Mouse (Mus musculus) intestine, postnatal 0 days (tissue): Measurements from ENCODE around the gene Ncam1. TPM values are rescaled to one million over a fixed set of nuclear protein-coding genes. Genes with fewer than 3 reads are reported as not detected.

Experiments
- ATAC-seq: fragments of 200-750 bp; cut with Nextera tagmentation; 2 replicates; pipeline ENCODE4 v1.8.0; 2017; ENCODE audit warnings: mild to moderate bottlenecking, moderate TSS enrichment, moderate library complexity
- H3K27ac ChIP-seq: fragments of 300-500 bp; sonication (generic); 2 replicates; pipeline ENCODE4 v1.5.1; 2014; ENCODE audit warnings: mild to moderate bottlenecking, low read depth, low read length, moderate library complexity
- H3K27me3 ChIP-seq: fragments of 300-500 bp; sonication (generic); replicated peaks from 2 replicates; pipeline ENCODE4 v1.6.1; 2014; ENCODE audit warnings: low read length, mixed read lengths; ENCODE audit not compliant: control insufficient read depth, insufficient read depth
- H3K36me3 ChIP-seq: fragments of 300-500 bp; sonication (generic); 2 replicates; pipeline ENCODE4 v1.6.1; 2014; ENCODE audit warnings: mild to moderate bottlenecking, moderate library complexity; ENCODE audit not compliant: control insufficient read depth, insufficient read depth
- H3K4me1 ChIP-seq: fragments of 300-500 bp; sonication (generic); replicated peaks from 2 replicates; pipeline ENCODE4 v1.6.1; 2014; ENCODE audit warnings: antibody characterized with exemption, low read length, mixed read lengths; ENCODE audit not compliant: control insufficient read depth, insufficient read depth
- H3K4me2 ChIP-seq: fragments of 300-500 bp; sonication (generic); replicated peaks from 2 replicates; pipeline ENCODE4 v1.6.1; 2014; ENCODE audit warnings: low read depth, mild to moderate bottlenecking, moderate library complexity
- H3K4me3 ChIP-seq: fragments of 300-500 bp; sonication (generic); 2 replicates; pipeline ENCODE4 v1.5.1; 2014; ENCODE audit warnings: low read depth, low read length
- H3K9ac ChIP-seq: fragments of 300-500 bp; sonication (generic); 2 replicates; pipeline ENCODE4 v1.6.1; 2014; ENCODE audit warnings: mild to moderate bottlenecking, low read depth, low read length
- H3K9me3 ChIP-seq: fragments of 300-500 bp; sonication (generic); 2 replicates; pipeline ENCODE4 v1.6.1; 2016; ENCODE audit warnings: mixed run types; ENCODE audit not compliant: control insufficient read depth
- CTCF ChIP-seq: sonication (generic); IDR thresholded peaks from 2 replicates; pipeline ENCODE4 v1.5.1; 2016; ENCODE audit warnings: low read depth, mild to moderate bottlenecking, control low read depth, antibody characterized with exemption, moderate library complexity
- WGBS: fragments of 180-500 bp; shearing (Covaris S2); extraction: QIAGEN DNeasy Blood & Tissue Kit; methylation state at CpG from one replicate; pipeline ENCODE4 v1.1.7; 2014; 5-methylcytosine and 5-hydroxymethylcytosine counted together
- polyA plus RNA-seq: library from polyadenylated mRNA; unstranded; fragments of >200 nt; fragmentation: Nextera tagmentation; extraction: Ambion mirVana; gene quantifications from 2 replicates; pipeline ENCODE4 v1.2.1, GENCODE M21; 2015

Ncam1 gene
- polyA plus RNA-seq, 1 experiment from 2014 or later, result 23.7 TPM

DNA sequence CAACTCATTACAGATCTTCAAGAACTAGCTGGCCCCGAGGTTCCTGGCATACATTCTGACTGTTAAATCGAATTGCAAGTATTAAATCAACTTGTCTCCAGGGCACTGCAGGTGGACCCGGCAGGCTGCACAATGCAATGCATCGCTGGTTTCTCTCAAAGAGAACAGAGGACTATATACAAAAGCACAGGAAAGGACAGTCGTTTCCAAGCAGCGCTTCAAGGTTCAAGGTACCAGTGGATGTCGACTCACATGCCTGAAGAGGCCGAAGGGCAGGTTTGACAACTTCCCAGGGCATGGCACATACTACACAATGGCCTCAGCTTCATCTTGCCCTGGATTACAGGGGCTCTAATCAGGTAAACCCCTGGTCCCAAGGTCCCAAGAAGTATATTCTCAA is 158.6 kb downstream of the Ncam1 start:
- 55% methylated on average over 8 of the region's 8 CpGs for WGBS
- H3K4me3 ChIP-seq, result no peak overlapping the region
- H3K36me3 ChIP-seq, result no peaks in the 10 kb centered on the region

DNA sequence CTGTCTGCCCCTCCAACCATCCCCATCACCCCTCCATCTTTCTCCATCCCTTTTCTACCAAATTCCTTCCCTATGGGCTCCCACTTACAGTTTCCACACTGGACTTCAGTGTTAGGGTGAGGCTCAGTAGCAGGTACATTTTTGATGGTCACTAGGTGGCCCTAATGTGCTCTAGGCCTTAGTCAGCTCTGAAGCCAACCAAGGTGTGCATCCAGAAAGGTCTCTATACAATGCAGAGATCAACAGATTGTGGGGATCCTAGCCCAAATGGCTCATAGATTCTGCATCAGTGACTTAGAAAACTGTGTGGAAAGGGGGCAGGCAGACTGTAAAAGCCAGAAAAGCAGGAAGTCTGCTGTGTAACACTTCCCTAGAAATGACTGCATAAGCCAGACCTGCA is 160.8 kb downstream of the Ncam1 start:
- Histone ChIP-seq H3K9ac (no peak overlapping the region), H3K27me3 (no peaks in the 10 kb centered on the region), H3K27ac (no peak overlapping the region), H3K4me1 (no peaks in the 10 kb centered on the region), H3K9me3 (no peaks in the 10 kb centered on the region), H3K36me3 (no peaks in the 10 kb centered on the region), H3K4me2 (no peak overlapping the region), H3K4me3 (no peak overlapping the region)
- no peak for TF ChIP-seq CTCF
- ATAC-seq, result no peak

More for the DNA sequence above, 158.6 kb downstream of the Ncam1 start:
- H3K27me3 ChIP-seq, result no peaks in the 10 kb centered on the region
- no peak for ATAC-seq
- H3K4me2 ChIP-seq, result no peak overlapping the region
- no peaks in the 10 kb centered on the region for H3K4me1 ChIP-seq
- no peak for TF ChIP-seq CTCF
- no peak overlapping the region for H3K27ac ChIP-seq
- no peaks in the 10 kb centered on the region for H3K9me3 ChIP-seq
- H3K9ac ChIP-seq, result no peak overlapping the region

DNA sequence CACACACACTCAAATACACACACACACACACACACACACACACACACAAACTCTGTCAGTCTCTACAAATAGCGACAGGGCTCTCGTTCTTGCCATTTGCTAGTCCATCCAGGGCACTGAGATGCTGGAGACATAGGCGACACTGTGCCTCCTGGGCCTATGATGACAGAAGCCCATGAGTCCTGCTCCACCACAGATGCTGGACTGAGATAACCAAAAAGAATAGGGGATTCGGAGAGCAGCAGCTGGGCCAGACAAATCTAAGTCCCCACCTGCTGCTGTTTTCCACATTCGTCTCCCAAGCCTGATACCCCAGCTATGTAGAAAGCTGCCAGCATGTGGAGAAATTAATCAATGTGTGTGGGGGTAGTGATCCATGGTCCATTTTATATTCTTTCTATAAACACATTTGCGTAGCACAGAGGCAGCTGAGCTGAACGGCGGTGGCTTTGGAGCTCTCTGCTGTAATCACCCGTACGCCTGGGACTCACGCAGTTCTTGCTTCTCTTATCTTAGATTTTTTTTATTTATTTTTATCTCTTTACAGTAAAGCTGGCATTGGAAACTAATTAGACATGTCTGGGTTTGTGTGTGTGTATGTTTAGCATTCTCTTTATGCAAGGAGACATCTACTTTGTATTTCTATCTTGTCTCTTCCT is 162.9 kb downstream of the Ncam1 start:
- 68% methylated on average over 11 of the region's 11 CpGs for WGBS
- no peak overlapping the region for H3K4me2 ChIP-seq
- H3K27me3 ChIP-seq, result no peaks in the 10 kb centered on the region
- no peak for ATAC-seq
- H3K4me1 ChIP-seq, result no peaks in the 10 kb centered on the region
- H3K9ac ChIP-seq, result no peak overlapping the region
- H3K27ac ChIP-seq, result no peak overlapping the region
- no peak overlapping the region for H3K4me3 ChIP-seq
- TF ChIP-seq CTCF, result no peak
- H3K36me3 ChIP-seq, result no peaks in the 10 kb centered on the region
- no peaks in the 10 kb centered on the region for H3K9me3 ChIP-seq

DNA sequence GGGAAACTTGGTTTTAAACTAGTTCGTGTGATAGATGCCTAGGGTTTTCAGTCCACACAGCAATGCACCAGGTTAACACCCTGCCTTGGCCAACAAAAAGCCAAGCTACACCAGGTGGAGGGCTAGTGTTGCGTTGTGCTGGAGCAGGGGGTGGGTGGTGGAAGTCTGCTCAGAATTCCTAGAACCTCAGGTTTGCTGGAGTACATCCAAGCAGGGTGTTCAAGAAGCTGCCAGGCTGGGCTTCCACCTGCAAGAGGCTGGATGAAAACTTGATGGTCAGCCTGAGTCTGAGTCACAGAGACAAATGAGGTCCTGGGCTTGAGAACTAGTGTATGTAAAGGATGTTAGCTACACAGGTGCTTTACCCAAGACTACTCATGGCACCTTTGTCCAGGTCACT is 166.1 kb downstream of the Ncam1 start:
- no peak overlapping the region for H3K27ac ChIP-seq
- no peaks in the 10 kb centered on the region for H3K27me3 ChIP-seq
- no peak for ATAC-seq
- H3K4me1 ChIP-seq, result no peaks in the 10 kb centered on the region
- H3K4me3 ChIP-seq, result no peak overlapping the region
- no peaks in the 10 kb centered on the region for H3K9me3 ChIP-seq
- 83% methylated on average over 2 of the region's 2 CpGs for WGBS
- H3K9ac ChIP-seq, result no peak overlapping the region
- no peak overlapping the region for H3K4me2 ChIP-seq
- no peaks in the 10 kb centered on the region for H3K36me3 ChIP-seq
- no peak for TF ChIP-seq CTCF

DNA sequence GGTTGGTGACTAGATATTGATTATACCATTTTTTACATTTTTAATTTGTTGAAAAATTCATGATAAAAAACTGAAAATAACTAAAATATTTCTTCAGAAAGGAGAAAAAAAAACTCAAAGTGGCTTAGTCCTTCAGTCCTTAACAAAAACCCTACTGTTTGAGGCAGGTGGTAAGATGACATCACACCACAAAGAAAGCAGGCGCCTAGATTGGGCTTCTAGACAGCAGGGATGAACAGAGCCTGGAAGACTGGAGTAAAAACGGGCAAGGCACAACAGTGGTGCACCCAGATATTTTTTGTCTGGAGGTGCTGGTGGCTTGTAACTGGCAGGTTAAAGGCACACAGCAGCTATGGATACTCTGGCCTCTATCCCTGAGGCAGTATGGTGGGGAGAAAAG is 168.4 kb downstream of the Ncam1 start:
- no peak overlapping the region for H3K4me3 ChIP-seq
- no peak for ATAC-seq
- WGBS, result 80% methylated on average over 2 of the region's 2 CpGs
- TF ChIP-seq CTCF, result no peak
- H3K27ac ChIP-seq, result no peak overlapping the region
- no peaks in the 10 kb centered on the region for H3K27me3 ChIP-seq
- H3K36me3 ChIP-seq, result no peaks in the 10 kb centered on the region
- no peaks in the 10 kb centered on the region for H3K4me1 ChIP-seq
- H3K9me3 ChIP-seq, result no peaks in the 10 kb centered on the region
- H3K4me2 ChIP-seq, result no peak overlapping the region
- H3K9ac ChIP-seq, result no peak overlapping the region

DNA sequence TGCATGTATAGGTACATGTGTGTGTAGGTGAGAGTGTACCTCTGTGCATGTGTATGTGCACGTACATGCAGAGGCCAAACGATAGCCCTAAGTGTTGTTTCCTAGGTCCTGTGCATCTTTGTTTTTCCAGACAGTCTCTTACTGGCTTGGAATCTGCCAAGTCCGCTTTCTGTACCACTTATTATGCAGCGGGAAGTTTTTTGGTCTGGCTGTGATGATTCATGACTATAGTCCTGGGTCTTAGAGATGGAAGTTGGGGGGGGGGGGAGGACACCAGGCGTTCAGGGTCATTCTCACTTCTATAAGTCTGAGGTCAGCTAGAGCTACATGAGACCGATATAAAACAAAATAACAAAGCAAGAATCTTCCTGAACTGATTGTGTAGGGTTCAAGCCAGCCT is 173.8 kb downstream of the Ncam1 start:
- no peaks in the 10 kb centered on the region for H3K9me3 ChIP-seq
- H3K9ac ChIP-seq, result no peak overlapping the region
- no peak overlapping the region for H3K27ac ChIP-seq
- no peak overlapping the region for H3K4me2 ChIP-seq
- no peaks in the 10 kb centered on the region for H3K4me1 ChIP-seq
- no peak for TF ChIP-seq CTCF
- WGBS, result 87% methylated on average over 6 of the region's 6 CpGs
- H3K36me3 ChIP-seq, result no peaks in the 10 kb centered on the region
- H3K27me3 ChIP-seq, result no peaks in the 10 kb centered on the region
- no peak overlapping the region for H3K4me3 ChIP-seq
- no peak for ATAC-seq
